Mouse (Mus musculus): ENCODE results near the gene Wdr43.

The Wdr43 gene

GRCm38 (mm10) chr17:71662751-71663250, 47.1 kb downstream of the Wdr43 start:
- in situ Hi-C loops (cut with MboI, MseI): no loop called here

- in situ Hi-C loops (cut with MboI, MseI): no loop called here
Measured at GRCm38 (mm10) chr17:71663491-71663890, 47.8 kb downstream of the Wdr43 start.

- in situ Hi-C loops (cut with MboI, MseI): no loop called here
Measured at GRCm38 (mm10) chr17:71664172-71664571, 48.5 kb downstream of the Wdr43 start.

GRCm38 (mm10) chr17:71665201-71665600, 49.5 kb downstream of the Wdr43 start:
- in situ Hi-C loops (cut with MboI, MseI): no loop called here

- in situ Hi-C loops (cut with MboI, MseI): no loop called here
Measured at GRCm38 (mm10) chr17:71669511-71669910, 53.8 kb downstream of the Wdr43 start.

GRCm38 (mm10) chr17:71671840-71672546, 56.3 kb downstream of the Wdr43 start:
- in situ Hi-C loops (cut with MboI, MseI): loop anchor here (5.0 kb wide), 1 partner anchor 200 kb away; no protein-coding TSS in a partner anchor

- in situ Hi-C loops (cut with MboI, MseI): loop anchor here (5.0 kb wide), 1 partner anchor 199 kb away; no protein-coding TSS in a partner anchor
Measured at GRCm38 (mm10) chr17:71673092-71673491, 57.4 kb downstream of the Wdr43 start, which contains the start of gene Togaram2. Gene Togaram2, plus strand, starts transcription at chr17:71673261.

GRCm38 (mm10) chr17:71673936-71674335, 58.2 kb downstream of the Wdr43 start:
- in situ Hi-C loops (cut with MboI, MseI): loop anchor here (5.0 kb wide), 1 partner anchor 198 kb away; no protein-coding TSS in a partner anchor

GRCm38 (mm10) chr17:71674886-71675285, 59.2 kb downstream of the Wdr43 start:
- in situ Hi-C loops (cut with MboI, MseI): loop anchor here (5.0 kb wide), 1 partner anchor 197 kb away; no protein-coding TSS in a partner anchor

GRCm38 (mm10) chr17:71681666-71682065, 66.0 kb downstream of the Wdr43 start:
- in situ Hi-C loops (cut with MboI, MseI): no loop called here

GRCm38 (mm10) chr17:71682379-71682778, 66.7 kb downstream of the Wdr43 start:
- in situ Hi-C loops (cut with MboI, MseI): no loop called here

- in situ Hi-C loops (cut with MboI, MseI): no loop called here
Measured at GRCm38 (mm10) chr17:71683281-71683680, 67.6 kb downstream of the Wdr43 start.

- in situ Hi-C loops (cut with MboI, MseI): no loop called here
Measured at GRCm38 (mm10) chr17:71684103-71684608, 68.5 kb downstream of the Wdr43 start.

- in situ Hi-C loops (cut with MboI, MseI): loop anchor here (5.0 kb wide), 1 partner anchor 120 kb away; no protein-coding TSS in a partner anchor
Measured at GRCm38 (mm10) chr17:71687436-71687835, 71.7 kb downstream of the Wdr43 start.

- in situ Hi-C loops (cut with MboI, MseI): loop anchor here (5.0 kb wide), 1 partner anchor 123 kb away; no protein-coding TSS in a partner anchor
Measured at GRCm38 (mm10) chr17:71689903-71690302, 74.2 kb downstream of the Wdr43 start.

- in situ Hi-C loops (cut with MboI, MseI): no loop called here
Measured at GRCm38 (mm10) chr17:71691361-71691875, 75.7 kb downstream of the Wdr43 start.

GRCm38 (mm10) chr17:71693313-71693712, 77.6 kb downstream of the Wdr43 start:
- in situ Hi-C loops (cut with MboI, MseI): no loop called here

GRCm38 (mm10) chr17:71693780-71694179, 78.1 kb downstream of the Wdr43 start:
- in situ Hi-C loops (cut with MboI, MseI): no loop called here

GRCm38 (mm10) chr17:71695151-71695550, 79.5 kb downstream of the Wdr43 start:
- in situ Hi-C loops (cut with MboI, MseI): no loop called here

GRCm38 (mm10) chr17:71695716-71696315, 80.1 kb downstream of the Wdr43 start:
- in situ Hi-C loops (cut with MboI, MseI): no loop called here

- in situ Hi-C loops (cut with MboI, MseI): no loop called here
Measured at GRCm38 (mm10) chr17:71696396-71696795, 80.7 kb downstream of the Wdr43 start.

Measured in T-helper 2 cell (primary cell).